Mouse (Mus musculus) MEL (cell line): Measurements from ENCODE around the gene Rnf227. TPM values are rescaled to one million over a fixed set of nuclear protein-coding genes. Genes with fewer than 3 reads are reported as not detected.
A peak's percentile ranks its signal among the peaks of the same experiment; 100 is the strongest.

Experiments used
- DNase-seq: peaks from one replicate; pipeline ENCODE4 v3.0.0; 2011; ENCODE audit warnings: low read depth, low spot score
- H3K27ac ChIP-seq: 2 replicates; pipeline ENCODE4 v1.5.1; 2012; ENCODE audit warnings: low read depth, mild to moderate bottlenecking, control low read depth, low read length, moderate library complexity; ENCODE audit not compliant: control insufficient read depth
- H3K27me3 ChIP-seq, 2 experiments: fragments of 150-350 bp in 1 of 2; sonication (generic) in 1 of 2; 2 replicates each; pipeline ENCODE4 v1.6.1; 2012; ENCODE audit warnings: low read length in 2 of 2, mild to moderate bottlenecking in 2 of 2, improper control_type of control experiment in 1 of 2, moderate library complexity in 1 of 2; ENCODE audit not compliant: insufficient read depth in 2 of 2, control insufficient read depth in 1 of 2
- H3K36me3 ChIP-seq, 2 experiments: 2 replicates each; pipeline ENCODE4 v1.6.1; 2012 to 2014; ENCODE audit warnings: low read length in 2 of 2, improper control_type of control experiment in 1 of 2, inconsistent platforms in 1 of 2, mild to moderate bottlenecking in 1 of 2; ENCODE audit not compliant: insufficient read depth in 2 of 2, control insufficient read depth in 1 of 2
- H3K4me1 ChIP-seq, 2 experiments: fragments of 150-350 bp in 1 of 2; sonication (generic) in 1 of 2; 2 replicates each; pipeline ENCODE4 v1.6.1; 2012; ENCODE audit warnings: low read length in 2 of 2, improper control_type of control experiment in 1 of 2, mild to moderate bottlenecking in 1 of 2; ENCODE audit not compliant: insufficient read depth in 2 of 2, control insufficient read depth in 1 of 2
- H3K4me3 ChIP-seq, 2 experiments: fragments of 150-350 bp in 1 of 2; sonication (generic) in 1 of 2; 2 replicates each; pipeline ENCODE4 v1.5.1; 2012; ENCODE audit warnings: low read depth in 2 of 2, low read length in 2 of 2, mild to moderate bottlenecking in 2 of 2, moderate library complexity in 2 of 2, control low read depth in 1 of 2, improper control_type of control experiment in 1 of 2; ENCODE audit not compliant: control insufficient read depth in 1 of 2, insufficient read depth in 1 of 2
- H3K79me2 ChIP-seq: 2 replicates; pipeline ENCODE4 v1.6.1; 2012; ENCODE audit warnings: mild to moderate bottlenecking, low read length, moderate library complexity; ENCODE audit not compliant: control insufficient read depth, poor library complexity, insufficient read depth
- H3K9ac ChIP-seq: 2 replicates; pipeline ENCODE4 v1.6.1; 2012; ENCODE audit warnings: low read depth, mild to moderate bottlenecking, control low read depth, low read length, moderate library complexity; ENCODE audit not compliant: control insufficient read depth, poor library complexity, severe bottlenecking
- H3K9me3 ChIP-seq: fragments of 150-350 bp; sonication (generic); replicated peaks from 2 replicates; pipeline ENCODE4 v1.6.1; 2012; ENCODE audit warnings: mild to moderate bottlenecking, low read length, improper control_type of control experiment, moderate library complexity; ENCODE audit not compliant: insufficient read depth
- BHLHE40 ChIP-seq: IDR thresholded peaks from 2 replicates; pipeline ENCODE4 v1.6.1; 2012; ENCODE audit warnings: low read depth, mild to moderate bottlenecking, inconsistent platforms, low read length, improper control_type of control experiment, borderline replicate concordance
- CHD1 ChIP-seq: IDR thresholded peaks from 2 replicates; pipeline ENCODE4 v1.6.1; 2012; ENCODE audit warnings: low read depth, mild to moderate bottlenecking, inconsistent platforms, low read length, improper control_type of control experiment
- CTCF ChIP-seq, 3 experiments: IDR thresholded peaks in 2 of 3; conservative IDR thresholded peaks in 1 of 3; 2 replicates each; pipeline ENCODE4 v1.5.1; 2011 to 2012; ENCODE audit warnings: low read length in 3 of 3, low read depth in 2 of 3, mild to moderate bottlenecking in 2 of 3, improper control_type of control experiment in 1 of 3, inconsistent platforms in 1 of 3, mixed read lengths in 1 of 3, moderate library complexity in 1 of 3; ENCODE audit not compliant: control insufficient read depth in 1 of 3, insufficient read depth in 1 of 3, poor library complexity in 1 of 3, severe bottlenecking in 1 of 3
- E2F4 ChIP-seq: IDR thresholded peaks from 2 replicates; pipeline ENCODE4 v1.6.1; 2011; ENCODE audit warnings: low read depth, low read length, improper control_type of control experiment, borderline replicate concordance
- ELF1 ChIP-seq: IDR thresholded peaks from 2 replicates; pipeline ENCODE4 v1.6.1; 2014; ENCODE audit warnings: low read depth, mild to moderate bottlenecking, inconsistent platforms, low read length, improper control_type of control experiment, moderate library complexity
- EP300 ChIP-seq, 2 experiments: IDR thresholded peaks; 2 replicates each; pipeline ENCODE4 v1.6.1; 2011; ENCODE audit warnings: improper control_type of control experiment in 2 of 2, low read length in 2 of 2, low read depth in 1 of 2, mild to moderate bottlenecking in 1 of 2
- ETS1 ChIP-seq: IDR thresholded peaks from 2 replicates; pipeline ENCODE4 v1.6.1; 2012; ENCODE audit warnings: low read depth, mild to moderate bottlenecking, inconsistent platforms, low read length, improper control_type of control experiment, moderate library complexity
- GABPA ChIP-seq: IDR thresholded peaks from 2 replicates; pipeline ENCODE4 v1.6.1; 2012; ENCODE audit warnings: low read depth, mild to moderate bottlenecking, inconsistent platforms, low read length, improper control_type of control experiment, moderate library complexity
- HCFC1 ChIP-seq: IDR thresholded peaks from 2 replicates; pipeline ENCODE4 v1.6.1; 2012; ENCODE audit warnings: low read depth, mild to moderate bottlenecking, inconsistent platforms, low read length, improper control_type of control experiment, moderate library complexity
- KAT2A ChIP-seq: conservative IDR thresholded peaks from 2 replicates; pipeline ENCODE4 v1.6.1; 2012; ENCODE audit warnings: low read depth, low read length, improper control_type of control experiment, inconsistent platforms
- MAX ChIP-seq: IDR thresholded peaks from 2 replicates; pipeline ENCODE4 v1.6.1; 2011; ENCODE audit warnings: low read length, improper control_type of control experiment
- MAZ ChIP-seq: IDR thresholded peaks from 2 replicates; pipeline ENCODE4 v1.6.1; 2012; ENCODE audit warnings: low read depth, mild to moderate bottlenecking, inconsistent platforms, low read length, improper control_type of control experiment
- MEF2A ChIP-seq: IDR thresholded peaks from 2 replicates; pipeline ENCODE4 v1.6.1; 2014; ENCODE audit warnings: low read depth, mild to moderate bottlenecking, inconsistent platforms, low read length, improper control_type of control experiment; ENCODE audit not compliant: poor library complexity, insufficient replicate concordance, severe bottlenecking; ENCODE audit errors: extremely low read depth
- MYB ChIP-seq: IDR thresholded peaks from 2 replicates; pipeline ENCODE4 v1.6.1; 2011; ENCODE audit warnings: mild to moderate bottlenecking, low read depth, low read length, improper control_type of control experiment
- NRF1 ChIP-seq: IDR thresholded peaks from 2 replicates; pipeline ENCODE4 v1.6.1; 2014; ENCODE audit warnings: low read depth, mild to moderate bottlenecking, inconsistent platforms, low read length, improper control_type of control experiment, moderate library complexity; ENCODE audit not compliant: poor library complexity, insufficient read depth, severe bottlenecking
- POLR2A ChIP-seq, 2 experiments: IDR thresholded peaks; 2 replicates each; pipeline ENCODE4 v1.6.1; 2011 to 2012; ENCODE audit warnings: low read length in 2 of 2, mild to moderate bottlenecking in 2 of 2, control low read depth in 1 of 2, improper control_type of control experiment in 1 of 2, low read depth in 1 of 2, moderate library complexity in 1 of 2; ENCODE audit not compliant: control insufficient read depth in 1 of 2, insufficient read depth in 1 of 2, poor library complexity in 1 of 2
- POLR2AphosphoS2 ChIP-seq: IDR thresholded peaks from 2 replicates; pipeline ENCODE4 v1.6.1; 2011; ENCODE audit warnings: low read length, improper control_type of control experiment
- RAD21 ChIP-seq: IDR thresholded peaks from 2 replicates; pipeline ENCODE4 v1.6.1; 2011; ENCODE audit warnings: mild to moderate bottlenecking, low read depth, low read length, improper control_type of control experiment
- SIN3A ChIP-seq: IDR thresholded peaks from 2 replicates; pipeline ENCODE4 v1.6.1; 2012; ENCODE audit warnings: low read length, improper control_type of control experiment, inconsistent platforms
- SMC3 ChIP-seq: IDR thresholded peaks from 2 replicates; pipeline ENCODE4 v1.6.1; 2011; ENCODE audit warnings: low read depth, low read length, improper control_type of control experiment
- TAL1 ChIP-seq: IDR thresholded peaks from 2 replicates; pipeline ENCODE4 v1.6.1; 2012; ENCODE audit warnings: mild to moderate bottlenecking, inconsistent platforms, low read length, moderate library complexity, mixed read lengths
- TBP ChIP-seq: IDR thresholded peaks from 2 replicates; pipeline ENCODE4 v1.8.0; 2011; ENCODE audit warnings: low read depth, low read length, improper control_type of control experiment
- TCF12 ChIP-seq: IDR thresholded peaks from 2 replicates; pipeline ENCODE4 v1.6.1; 2014; ENCODE audit warnings: low read depth, mild to moderate bottlenecking, inconsistent platforms, low read length, improper control_type of control experiment, moderate library complexity
- UBTF ChIP-seq: IDR thresholded peaks from 2 replicates; pipeline ENCODE4 v1.6.1; 2012; ENCODE audit warnings: low read depth, mild to moderate bottlenecking, inconsistent platforms, low read length, improper control_type of control experiment, moderate library complexity, borderline replicate concordance; ENCODE audit not compliant: insufficient read depth
- USF1 ChIP-seq: IDR thresholded peaks from 2 replicates; pipeline ENCODE4 v1.6.1; 2014; ENCODE audit warnings: low read depth, mild to moderate bottlenecking, inconsistent platforms, low read length, improper control_type of control experiment, moderate library complexity
- ZC3H11A ChIP-seq: IDR thresholded peaks from 2 replicates; pipeline ENCODE4 v1.6.1; 2012; ENCODE audit warnings: low read depth, mild to moderate bottlenecking, inconsistent platforms, low read length, improper control_type of control experiment
- ZKSCAN1 ChIP-seq: IDR thresholded peaks from 2 replicates; pipeline ENCODE4 v1.6.1; 2012; ENCODE audit warnings: low read depth, mild to moderate bottlenecking, inconsistent platforms, low read length, improper control_type of control experiment, moderate library complexity
- ZNF384 ChIP-seq: IDR thresholded peaks from 2 replicates; pipeline ENCODE4 v1.6.1; 2012; ENCODE audit warnings: low read depth, mild to moderate bottlenecking, inconsistent platforms, low read length, improper control_type of control experiment
- polyA plus RNA-seq, 2 experiments: library from polyadenylated mRNA; stranded (reverse) in 1 of 2; unstranded in 1 of 2; fragments of >175 nt in 1 of 2; fragments of >200 nt in 1 of 2; gene quantifications; 2 replicates each; pipeline versions ENCODE4 v1.2.1 to v1.2.4; 2012; ENCODE audit warnings: low replicate concordance in 2 of 2, low read depth in 1 of 2; ENCODE audit not compliant: insufficient read length in 2 of 2, insufficient read depth in 1 of 2, missing spikeins in 1 of 2
- total RNA-seq: library from RNA; depleted of rRNA; stranded (reverse); fragments of 300-350 nt; gene quantifications from 2 replicates; pipeline ENCODE4 v1.2.3, GENCODE M21; 2012

Rnf227 gene
- total and polyA plus RNA-seq, 3 experiments: 11.5 to 12.4 TPM; not detected in 1

GRCm38 (mm10) chr11:69372780-69373170, 32.5 kb downstream of the Rnf227 start:
- peak; percentile 71 for TF ChIP-seq RAD21
- peak; percentile 60 for TF ChIP-seq ZC3H11A
- TF ChIP-seq MYB: no peak
- no peak for TF ChIP-seq TAL1
- peak; percentile 59 for TF ChIP-seq SMC3
- peak; percentile 45 to 93 (median 77); a peak in 5 of 6 replicates for TF ChIP-seq CTCF (IDR thresholded peaks at IDR 0.05 in 2 of 3, conservative IDR thresholded peaks at IDR 0.05 in 1 of 3; ENCODE audit: control insufficient read depth in 1 of 3, insufficient read depth in 1 of 3, low read depth in 2 of 3, low read length in 3 of 3, poor library complexity in 1 of 3, severe bottlenecking in 1 of 3)
- TF ChIP-seq CHD1: peak; percentile 30; the same call in 1 of the 2 replicates
- Histone ChIP-seq H3K9ac (peak overlapping the region; percentile 11; the same call in 1 of the 2 replicates), H3K27ac (peak overlapping the region; percentile 84), H3K9me3 (no peaks in the 10 kb centered on the region), H3K27me3 (no peaks in the 10 kb centered on the region), H3K36me3 (peaks cover 0 to 26% of the 10 kb centered on the region in 2 experiments; a peak in 2 of 4 replicates), H3K4me1 (peaks cover 13 to 30% of the 10 kb centered on the region in 2 experiments), H3K4me3 (peak overlapping the region; percentile 84 to 95; a peak in 3 of 4 replicates), H3K79me2 (peaks cover 13% of the 10 kb centered on the region)
- DNase-seq: peak; percentile 86

GRCm38 (mm10) chr11:69373223-69373965, 33.1 kb downstream of the Rnf227 start:
- Histone ChIP-seq H3K4me3 (peak overlapping the region; percentile 84 to 95), H3K4me1 (peaks cover 13 to 30% of the 10 kb centered on the region in 2 experiments), H3K9ac (peak overlapping the region; percentile 81), H3K9me3 (no peaks in the 10 kb centered on the region), H3K27ac (peak overlapping the region; percentile 84), H3K36me3 (peaks cover 0 to 26% of the 10 kb centered on the region in 2 experiments; a peak in 2 of 4 replicates), H3K27me3 (no peaks in the 10 kb centered on the region), H3K79me2 (peaks cover 8% of the 10 kb centered on the region)
- peak; percentile 96 for DNase-seq
- TF ChIP-seq KAT2A (no peak; the same call in 1 of the 2 replicates), MEF2A (no peak), GABPA (peak; percentile 64; the same call in 1 of the 2 replicates), ZKSCAN1 (no peak), TCF12 (0 out of 2 replicates have a peak, but pooled peaks have one; percentile 5), TBP (peak; percentile 64; the same call in 1 of the 2 replicates), EP300 (IDR thresholded peaks at IDR 0.05; ENCODE audit: low read depth in 1 of 2, low read length in 2 of 2) (peak; percentile 30 to 36; a peak in 1 of 4 replicates), UBTF (no peak), ZNF384 (no peak), MAX (0 out of 2 replicates have a peak, but pooled peaks have one; percentile 39), BHLHE40 (no peak), NRF1 (no peak; the same call in 1 of the 2 replicates), POLR2AphosphoS2 (peak; percentile 85), ELF1 (peak; percentile 74), SIN3A (peak; percentile 99), POLR2A (IDR thresholded peaks at IDR 0.05; ENCODE audit: control insufficient read depth in 1 of 2, insufficient read depth in 1 of 2, low read depth in 1 of 2, low read length in 2 of 2, poor library complexity in 1 of 2) (peak; percentile 85 to 95), SMC3 (no peak), ZC3H11A (peak; percentile 1; the same call in 1 of the 2 replicates), MAZ (0 out of 2 replicates have a peak, but pooled peaks have one; percentile 42), HCFC1 (peak; percentile 91), TAL1 (peak; percentile 48; the same call in 1 of the 2 replicates), E2F4 (no peak), ETS1 (peak; percentile 72), USF1 (no peak)
